Mouse (Mus musculus) E14TG2a.4 (cell line): Measurements from ENCODE around the gene Ptges3.

Source experiments
- CTCF ChIP-seq: conservative IDR thresholded peaks from 2 replicates; pipeline ENCODE4 v1.5.1; 2014; ENCODE audit warnings: low read length
- NANOG ChIP-seq: IDR thresholded peaks from 2 replicates; pipeline ENCODE4 v1.6.1; 2014; ENCODE audit warnings: borderline replicate concordance, low read length, mixed read lengths
- POU5F1 ChIP-seq: IDR thresholded peaks from 2 replicates; pipeline ENCODE4 v1.6.1; 2014; ENCODE audit warnings: low read length, borderline replicate concordance

GRCm38 (mm10) chr10:128023496-128023895, 35.3 kb upstream of the Ptges3 start:
- TF ChIP-seq CTCF: no peak
- TF ChIP-seq POU5F1: no peak
- TF ChIP-seq NANOG: no peak
